Mouse (Mus musculus) thymus, adult 2 months (tissue): ENCODE measurements around the gene Hist1h4i.

Experiments
- CTCF ChIP-seq: fragments of 200-500 bp; IDR thresholded peaks from 2 replicates; pipeline ENCODE4 v1.5.1; 2012; ENCODE audit warnings: mild to moderate bottlenecking, control low read depth, low read length, moderate library complexity, borderline replicate concordance; ENCODE audit not compliant: control insufficient read depth, poor library complexity, insufficient read depth; ENCODE audit errors: extremely low read depth
- POLR2A ChIP-seq: fragments of 200-500 bp; IDR thresholded peaks from 2 replicates; pipeline ENCODE4 v1.6.1; 2012; ENCODE audit warnings: mild to moderate bottlenecking, low read length, control low read depth, moderate library complexity; ENCODE audit not compliant: control insufficient read depth, poor library complexity, insufficient read depth; ENCODE audit errors: extremely low read depth

GRCm38 (mm10) chr13:22043503-22044431 lies 2.6 kb upstream of the Hist1h4i start:
- TF ChIP-seq CTCF (no peak), POLR2A (peak; percentile 13; the same call in 1 of the 2 replicates)
